Mouse (Mus musculus) stomach, postnatal 0 days (tissue): ENCODE data around the gene Eif2d.

ENCODE experiments used
- CTCF ChIP-seq: IDR thresholded peaks from 2 replicates; pipeline ENCODE4 v1.5.1; 2016; ENCODE audit warnings: antibody characterized with exemption, low read depth, mild to moderate bottlenecking, moderate library complexity
- EP300 ChIP-seq: optimal IDR thresholded peaks from 2 replicates; pipeline ENCODE3; 2016; ENCODE audit warnings: antibody characterized with exemption

DNA sequence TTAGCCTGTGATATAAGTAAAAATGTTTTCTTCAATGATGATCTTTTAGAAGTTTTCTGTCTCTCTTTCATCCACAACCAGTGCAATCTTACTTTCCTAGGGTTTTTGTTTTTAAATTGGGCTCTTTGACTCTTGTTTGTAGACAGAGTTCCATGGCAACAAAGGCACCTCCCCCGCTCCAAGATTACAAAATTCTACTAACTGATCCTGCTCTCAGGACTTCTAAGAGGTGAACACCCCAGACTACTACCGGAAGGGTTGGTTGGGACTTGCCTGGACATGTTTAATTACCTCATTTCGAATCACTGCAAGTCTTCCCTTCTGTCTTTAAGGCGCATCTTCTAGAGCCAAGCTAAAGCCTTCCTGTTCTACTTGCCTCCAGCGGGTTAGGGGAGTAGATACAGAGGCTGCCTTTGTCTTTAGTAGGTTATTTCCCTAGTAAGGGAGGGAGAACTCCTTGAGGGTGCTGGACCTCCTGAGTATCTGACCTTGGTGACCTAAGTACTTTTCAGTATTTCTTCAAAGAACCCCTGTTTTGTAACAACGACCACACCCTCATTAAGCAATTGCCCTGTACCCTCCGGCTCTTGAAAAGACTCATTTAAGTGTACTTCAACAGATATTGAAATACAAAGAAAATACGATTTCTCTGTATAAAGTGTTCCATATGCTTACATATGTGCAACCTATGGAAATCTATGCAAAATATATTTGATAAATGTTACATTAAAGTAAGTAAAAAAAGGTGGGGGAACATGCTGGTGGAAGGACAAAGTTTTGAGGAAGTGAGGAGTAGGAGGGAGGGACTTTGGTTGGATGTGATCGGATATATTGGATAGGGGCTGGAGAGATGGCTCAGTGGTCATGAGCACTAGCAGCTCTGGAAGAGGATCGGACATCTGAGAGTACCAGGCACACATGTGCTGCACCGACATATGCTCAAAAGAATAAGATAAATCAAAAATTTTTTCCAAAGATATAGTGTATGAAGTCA is 13.6 kb upstream of the Eif2d start:
- TF ChIP-seq CTCF (no peak), EP300 (no peak)
